26 mouse cellular contexts compared by ENCODE assay signal in the genomic region with DNA sequence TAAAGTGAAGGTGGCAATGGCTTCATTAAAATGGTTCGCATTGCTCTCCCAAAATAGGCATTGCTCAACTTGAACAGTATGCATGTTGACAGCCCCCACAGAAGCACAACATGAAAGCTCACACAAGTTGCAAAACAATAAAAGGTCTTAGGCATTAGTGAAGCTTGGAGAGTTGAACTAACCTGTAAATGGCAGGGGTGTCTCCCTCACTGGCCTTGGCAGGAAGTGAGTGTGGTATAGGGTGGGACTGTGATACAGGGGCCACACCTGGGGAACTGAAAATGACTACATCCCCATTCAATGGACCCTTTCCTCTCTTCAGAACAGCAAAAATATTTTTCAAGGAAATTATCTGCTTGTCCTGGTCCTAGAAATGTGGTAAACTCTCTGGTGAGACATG.
A peak's percentile ranks its signal among the peaks of the same experiment; 100 is the strongest.
DNase-seq lines count a peak whose midpoint lies in the region; ATAC-seq and TF ChIP-seq lines count a peak whose summit lies in the region.
"Had no signal": no experiment of that assay in that cellular context is flagged by ENCODE, and none has a peak within 500 bp of the region (broad histone marks: within the 10 kb centered on the region; RNA-seq: fewer than 3 reads in every experiment).

No protein-coding gene starts in this region.

- no peaks in the 10 kb centered on the region for H3K27me3 ChIP-seq in neural tube, embryonic 15.5 days (replicated peaks)
- H3K27me3 ChIP-seq: heart, embryonic 13.5 days; hindbrain, embryonic 12.5 days; kidney, embryonic 15.5 days; liver, embryonic 12.5 days; lung, embryonic 15.5 days; midbrain, embryonic 15.5 days; stomach, embryonic 15.5 days had no signal

- no peaks in the 10 kb centered on the region for H3K9me3 ChIP-seq in neural tube, embryonic 15.5 days (replicated peaks)
- H3K9me3 ChIP-seq: embryonic facial prominence, embryonic 10.5 days; heart, embryonic 13.5 days; hindbrain, embryonic 12.5 days; kidney, embryonic 15.5 days; liver, embryonic 12.5 days; lung, embryonic 15.5 days; midbrain, embryonic 15.5 days; stomach, embryonic 15.5 days had no signal

- H3K4me3 ChIP-seq in lung, adult 2 months (replicated peaks; ENCODE audit: extremely low read depth, low read depth, low read length) = no peak overlapping the region
- H3K4me3 ChIP-seq in neural tube, embryonic 15.5 days (replicated peaks) = no peak overlapping the region
- H3K4me3 ChIP-seq: embryonic facial prominence, embryonic 10.5 days; heart, adult 2 months; heart, embryonic 13.5 days; hindbrain, embryonic 12.5 days; kidney, embryonic 15.5 days; left cerebral cortex, adult 2 months; liver, embryonic 12.5 days; lung, embryonic 15.5 days; midbrain, embryonic 15.5 days; stomach, embryonic 15.5 days had no signal

- TF ChIP-seq POLR2A in lung, adult 2 months (IDR thresholded peaks at IDR 0.05; ENCODE audit: borderline replicate concordance, extremely low read depth, low read depth, low read length) = no peak

- no peak for TF ChIP-seq CTCF in lung, adult 2 months (IDR thresholded peaks at IDR 0.05; ENCODE audit: insufficient read depth, low read length)

- intact Hi-C loops in left cerebral cortex, postnatal 14 days (cut with DNase I) = no loop called here

- 88% methylated on average over 1 of the region's 1 CpGs for WGBS in lung, adult 2 months
- 73% methylated on average over 1 of the region's 1 CpGs for WGBS in neural tube, embryonic 15.5 days

- DNase-seq in lung, postnatal 36 days = peak; percentile 36
- DNase-seq in lung, adult 2 months = no peak
- DNase-seq in T-cell, adult 2 months (ENCODE audit: low spot score) = peak; percentile 2
- peak; percentile 6 for DNase-seq in spleen, adult 12 weeks (ENCODE audit: low spot score)
- no peak for DNase-seq in left cerebral cortex, postnatal 14 days (ENCODE audit: low spot score in 2 of 2)
- DNase-seq in left cerebral cortex, adult 11 months (ENCODE audit: low spot score) = no peak
- DNase-seq: adrenal gland, postnatal 36 days; cerebellum, adult 11 months; cerebellum, adult 9-11 months; gastrocnemius, postnatal 25 days; kidney, adult 11 months; layer of hippocampus, adult 9-11 months; left cerebral cortex, postnatal 4 days; thymus, postnatal 25 days had no signal

- no peak for ATAC-seq in neural tube, embryonic 15.5 days (ENCODE audit: low FRiP score)
- ATAC-seq: forebrain, embryonic 16.5 days; liver, embryonic 12.5 days; midbrain, embryonic 15.5 days had no signal

- H3K36me3 ChIP-seq in neural tube, embryonic 15.5 days = no peaks in the 10 kb centered on the region
- H3K36me3 ChIP-seq: embryonic facial prominence, embryonic 10.5 days; heart, embryonic 13.5 days; hindbrain, embryonic 12.5 days; kidney, embryonic 15.5 days; liver, embryonic 12.5 days; lung, embryonic 15.5 days; midbrain, embryonic 15.5 days; stomach, embryonic 15.5 days had no signal

- no peak overlapping the region for H3K9ac ChIP-seq in neural tube, embryonic 15.5 days (replicated peaks)
- H3K9ac ChIP-seq: heart, embryonic 13.5 days; hindbrain, embryonic 12.5 days; kidney, embryonic 15.5 days; liver, embryonic 12.5 days; lung, embryonic 15.5 days; midbrain, embryonic 15.5 days; stomach, embryonic 15.5 days had no signal

- no peaks in the 10 kb centered on the region for H3K4me1 ChIP-seq in lung, adult 2 months (ENCODE audit: control insufficient read depth, insufficient read depth, low read length)
- no peaks in the 10 kb centered on the region for H3K4me1 ChIP-seq in neural tube, embryonic 15.5 days
- H3K4me1 ChIP-seq: embryonic facial prominence, embryonic 10.5 days; heart, embryonic 13.5 days; hindbrain, embryonic 12.5 days; kidney, embryonic 15.5 days; liver, embryonic 12.5 days; lung, embryonic 15.5 days; midbrain, embryonic 15.5 days; stomach, embryonic 15.5 days had no signal

- H3K27ac ChIP-seq in neural tube, embryonic 15.5 days (replicated peaks) = no peak overlapping the region
- H3K27ac ChIP-seq: embryonic facial prominence, embryonic 10.5 days; heart, adult 2 months; heart, embryonic 13.5 days; hindbrain, embryonic 12.5 days; kidney, embryonic 15.5 days; left cerebral cortex, adult 2 months; liver, embryonic 12.5 days; lung, embryonic 15.5 days; midbrain, embryonic 15.5 days; stomach, embryonic 15.5 days had no signal

- no peak overlapping the region for H3K4me2 ChIP-seq in neural tube, embryonic 15.5 days
- H3K4me2 ChIP-seq: heart, embryonic 13.5 days; hindbrain, embryonic 12.5 days; kidney, embryonic 15.5 days; liver, embryonic 12.5 days; lung, embryonic 15.5 days; midbrain, embryonic 15.5 days; stomach, embryonic 15.5 days had no signal

Comparison
In these comparisons a context has a peak if more than half of its experiments do, and no peak if none do; other contexts are left out.
1. DNase-seq: peak in lung, postnatal 36 days (single experiment), T-cell, adult 2 months (single experiment) and spleen, adult 12 weeks (single experiment); none in lung, adult 2 months (single experiment), left cerebral cortex, postnatal 14 days (0 of 2) and left cerebral cortex, adult 11 months (single experiment).